Mouse (Mus musculus) urinary bladder, postnatal 36 days (tissue): Measurements from ENCODE around the gene Clec12b.
"Not testable (repeated sequence)": the region's sequence is repeated elsewhere in the genome, so short reads cannot be mapped to it uniquely, and the experiment has no call there.

Experiments used
- DNase-seq, 2 experiments: peaks; one replicate each; pipeline ENCODE4 v3.0.0; 2022; ENCODE audit warnings: low spot score in 2 of 2, mixed read lengths in 1 of 2

Gene Clec12b

GRCm38 (mm10) chr6:129369374-129370132, 16.1 kb downstream of the Clec12b start:
- DNase-seq = no peak

- peak; percentile 9 to 15 for DNase-seq
Observed at GRCm38 (mm10) chr6:129365959-129366359, 19.7 kb downstream of the Clec12b start.

GRCm38 (mm10) chr6:129363942-129364341, 21.7 kb downstream of the Clec12b start:
- no peak for DNase-seq

- DNase-seq = no peak
Observed at GRCm38 (mm10) chr6:129359515-129359914, 26.2 kb downstream of the Clec12b start.

GRCm38 (mm10) chr6:129356430-129356829, 29.2 kb downstream of the Clec12b start:
- DNase-seq = no peak

GRCm38 (mm10) chr6:129355774-129356173, 29.9 kb downstream of the Clec12b start:
- no peak for DNase-seq

GRCm38 (mm10) chr6:129351091-129351490, 34.6 kb downstream of the Clec12b start:
- no peak for DNase-seq

GRCm38 (mm10) chr6:129349524-129350352, 35.9 kb downstream of the Clec12b start:
- peak; percentile 8 to 31 for DNase-seq

GRCm38 (mm10) chr6:129344408-129344807, 41.3 kb downstream of the Clec12b start:
- DNase-seq = no peak

GRCm38 (mm10) chr6:129342391-129342790, 43.3 kb downstream of the Clec12b start, which contains the start of gene Clec12a:
Clec12a (plus strand) TSS chr6:129342691.
- not testable (repeated sequence) for DNase-seq

- no peak for DNase-seq
Observed at GRCm38 (mm10) chr6:129337751-129338150, 47.9 kb downstream of the Clec12b start.

GRCm38 (mm10) chr6:129333674-129334078, 52.0 kb downstream of the Clec12b start:
- DNase-seq = peak; percentile 18 to 54

GRCm38 (mm10) chr6:129331610-129332009, 54.1 kb downstream of the Clec12b start, which contains the start of gene 4922502D21Rik:
4922502D21Rik (minus strand) TSS chr6:129331796.
- no peak for DNase-seq

GRCm38 (mm10) chr6:129326568-129327150, 59.0 kb downstream of the Clec12b start:
- DNase-seq = no peak

- no peak for DNase-seq
Observed at GRCm38 (mm10) chr6:129326016-129326415, 59.7 kb downstream of the Clec12b start.
